Mouse (Mus musculus) granulocyte monocyte progenitor cell, adult 5-6 weeks (primary cell): Measurements from ENCODE around the gene Pitpnm1. TPM values are rescaled to one million over a fixed set of nuclear protein-coding genes. Genes with fewer than 3 reads are reported as not detected.
"Not testable (repeated sequence)": the region's sequence is repeated elsewhere in the genome, so short reads cannot be mapped to it uniquely, and the experiment has no call there.

Experiments
- ATAC-seq: replicated peaks from 2 replicates; pipeline ENCODE4 v1.8.0; 2016; ENCODE audit warnings: mild to moderate bottlenecking, moderate TSS enrichment, inconsistent platforms; ENCODE audit not compliant: poor library complexity, severe bottlenecking
- total RNA-seq, 2 experiments: library from RNA; stranded (forward) in 1 of 2; stranded (reverse) in 1 of 2; fragments of 200-712, 200-1000 nt in 1 of 2; fragments of >200 nt in 1 of 2; fragmentation: Nextera tagmentation in 1 of 2; gene quantifications; 2 replicates each; pipeline ENCODE4 v1.2.3; 2014 to 2017

Pitpnm1 gene
- total RNA-seq, 2 experiments from 2014 or later = 11.3 to 24.3 TPM

DNA sequence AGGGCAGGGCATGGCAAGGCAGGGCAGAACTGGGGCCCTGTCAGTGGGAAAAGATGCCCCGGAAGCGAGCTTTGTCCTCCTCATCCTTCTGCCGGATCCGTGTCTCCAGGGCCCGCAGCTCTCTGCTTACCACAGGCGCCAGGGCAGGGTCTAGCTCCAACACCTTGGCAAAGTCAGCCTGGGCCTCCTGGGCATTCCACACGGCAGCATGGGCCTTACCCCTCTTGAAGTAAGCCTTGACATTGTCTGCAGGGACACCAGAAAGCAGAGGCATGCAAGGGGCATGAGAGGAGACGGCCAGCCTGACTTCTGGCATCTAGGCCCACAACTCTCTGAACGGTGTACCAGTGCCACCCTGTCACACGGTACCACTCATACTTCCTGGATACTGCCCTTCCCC is 14.8 kb downstream of the Pitpnm1 start:
- ATAC-seq = no peak

DNA sequence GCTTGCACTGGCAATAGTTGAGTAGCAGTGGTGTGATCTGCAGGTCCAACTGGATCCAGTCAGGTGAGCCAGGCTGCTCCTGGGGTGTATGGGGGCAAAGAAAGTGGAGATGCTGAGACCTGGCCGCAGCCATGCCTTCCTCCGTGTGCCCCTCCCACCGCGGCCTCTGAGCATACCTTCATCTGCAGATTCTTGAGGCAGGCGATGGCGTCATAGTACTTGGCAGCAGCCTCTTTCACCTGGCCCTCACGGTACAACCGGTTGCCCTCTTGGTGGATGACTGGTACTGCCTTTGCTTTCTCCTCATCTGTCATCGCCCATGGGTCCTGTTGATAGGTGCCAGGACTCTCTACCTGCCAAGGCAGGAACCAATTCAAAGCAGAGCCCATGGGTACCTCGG is 15.3 kb downstream of the Pitpnm1 start:
- no peak for ATAC-seq

DNA sequence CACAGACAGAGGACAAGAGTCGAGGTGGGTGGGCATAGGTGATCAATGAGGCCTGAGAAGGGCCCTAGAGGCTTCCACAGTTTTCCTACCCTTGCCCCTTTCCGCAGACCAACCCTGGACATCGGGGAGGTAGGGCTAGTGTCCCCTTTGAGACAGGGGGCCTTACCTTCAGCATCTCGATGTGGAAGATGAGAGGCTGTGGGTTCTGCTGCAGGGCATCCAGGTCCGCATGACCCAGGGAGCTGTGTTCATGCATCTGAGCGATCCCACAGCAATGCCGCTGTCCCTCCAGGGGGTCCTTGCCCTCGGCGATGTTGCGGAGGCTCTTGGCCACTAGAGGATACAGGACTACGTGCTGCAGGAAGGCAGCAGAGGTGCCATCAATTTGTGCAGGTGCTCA is 16.0 kb downstream of the Pitpnm1 start:
- no peak for ATAC-seq

DNA sequence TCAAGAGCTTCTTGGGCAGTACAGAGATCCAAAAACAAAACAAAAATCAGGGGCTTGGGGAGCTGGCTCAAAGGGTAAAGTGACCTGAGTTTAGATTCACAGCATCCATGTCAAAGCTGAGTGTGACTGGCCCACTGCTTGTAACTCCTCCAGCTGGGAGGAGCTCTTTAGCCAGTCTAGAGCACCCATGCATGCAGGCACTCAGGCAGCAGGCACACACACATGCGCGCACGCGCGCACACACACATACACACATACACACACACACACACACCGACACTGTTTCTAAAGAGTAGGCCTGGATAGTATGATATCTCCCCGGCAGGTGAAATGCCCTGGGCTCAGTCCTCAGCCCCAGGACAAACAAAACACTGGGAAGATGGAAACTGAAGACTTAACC is 17.2 kb downstream of the Pitpnm1 start:
- no peak for ATAC-seq

DNA sequence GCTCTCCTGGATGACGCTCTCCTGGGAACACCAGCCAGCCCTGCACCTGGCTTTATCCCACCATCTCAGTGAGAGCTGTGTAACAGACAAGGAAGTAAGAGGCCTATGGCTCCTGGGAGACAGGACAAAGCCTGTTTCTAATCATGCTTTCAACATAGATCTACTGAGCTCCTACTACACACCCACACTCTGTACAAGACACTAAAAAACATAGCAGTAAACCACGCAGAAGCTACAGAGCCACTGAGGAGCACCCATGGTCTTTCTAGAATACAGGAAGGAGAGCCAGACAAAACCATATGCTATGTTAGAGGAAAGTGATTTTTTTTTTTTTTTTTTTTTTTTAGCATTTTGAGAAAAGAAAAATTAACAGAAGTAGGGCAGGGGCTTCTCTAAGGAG is 18.6 kb downstream of the Pitpnm1 start:
- no peak for ATAC-seq

DNA sequence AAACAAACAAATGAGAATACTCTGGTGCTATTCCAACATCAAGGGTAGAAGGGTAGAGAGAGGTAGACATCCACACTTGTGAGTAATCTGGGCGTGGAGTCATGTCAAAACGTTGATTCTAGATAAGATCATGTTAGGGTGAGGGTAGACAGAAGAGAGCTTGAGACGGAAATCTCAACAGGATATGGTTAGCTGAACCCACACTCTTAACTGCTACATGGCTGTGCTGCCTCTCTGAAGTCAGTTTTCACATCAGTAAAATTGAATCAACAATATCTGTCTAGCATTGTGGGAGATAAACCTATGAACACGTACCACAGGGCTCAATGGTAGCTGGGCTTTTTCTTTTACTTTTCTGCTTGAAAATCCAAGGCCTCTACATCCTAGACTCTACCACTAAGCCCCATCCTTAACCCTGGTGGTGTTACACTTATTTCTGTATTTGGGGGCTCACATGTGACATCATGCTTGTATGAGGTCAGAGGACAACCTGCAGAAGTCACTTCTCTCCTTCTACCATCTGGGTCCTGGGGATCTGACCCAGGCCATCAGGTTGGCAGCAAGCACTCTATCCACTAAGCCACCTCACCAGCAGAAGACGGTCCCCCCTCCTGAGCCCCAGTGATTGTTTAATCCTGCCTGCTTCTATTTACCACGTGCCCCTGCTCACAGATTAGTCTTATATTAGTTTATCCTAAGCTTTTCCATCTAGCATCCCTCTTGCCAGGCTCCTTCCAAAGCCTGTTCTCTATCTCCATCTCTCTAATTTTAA is 20.1 kb downstream of the Pitpnm1 start:
- ATAC-seq = no peak

DNA sequence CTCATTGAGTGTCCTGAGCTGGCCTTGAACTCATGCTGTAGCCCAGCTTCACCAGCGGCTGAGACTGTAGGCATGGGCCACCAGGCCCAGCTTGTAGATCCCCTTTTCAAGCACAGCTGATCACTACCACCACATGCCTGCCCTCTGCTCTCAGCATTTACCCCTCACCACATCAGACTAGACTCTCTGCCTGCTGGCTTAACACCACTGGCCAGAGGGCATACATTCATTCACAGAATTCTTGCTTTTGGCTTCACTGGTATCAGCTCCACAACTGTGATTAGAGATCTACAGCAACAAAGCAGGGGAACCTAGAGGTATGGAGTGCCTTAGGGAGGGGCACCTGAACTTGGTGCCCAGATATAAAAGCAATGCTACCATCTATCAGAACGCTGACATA is 20.7 kb downstream of the Pitpnm1 start:
- ATAC-seq = no peak

DNA sequence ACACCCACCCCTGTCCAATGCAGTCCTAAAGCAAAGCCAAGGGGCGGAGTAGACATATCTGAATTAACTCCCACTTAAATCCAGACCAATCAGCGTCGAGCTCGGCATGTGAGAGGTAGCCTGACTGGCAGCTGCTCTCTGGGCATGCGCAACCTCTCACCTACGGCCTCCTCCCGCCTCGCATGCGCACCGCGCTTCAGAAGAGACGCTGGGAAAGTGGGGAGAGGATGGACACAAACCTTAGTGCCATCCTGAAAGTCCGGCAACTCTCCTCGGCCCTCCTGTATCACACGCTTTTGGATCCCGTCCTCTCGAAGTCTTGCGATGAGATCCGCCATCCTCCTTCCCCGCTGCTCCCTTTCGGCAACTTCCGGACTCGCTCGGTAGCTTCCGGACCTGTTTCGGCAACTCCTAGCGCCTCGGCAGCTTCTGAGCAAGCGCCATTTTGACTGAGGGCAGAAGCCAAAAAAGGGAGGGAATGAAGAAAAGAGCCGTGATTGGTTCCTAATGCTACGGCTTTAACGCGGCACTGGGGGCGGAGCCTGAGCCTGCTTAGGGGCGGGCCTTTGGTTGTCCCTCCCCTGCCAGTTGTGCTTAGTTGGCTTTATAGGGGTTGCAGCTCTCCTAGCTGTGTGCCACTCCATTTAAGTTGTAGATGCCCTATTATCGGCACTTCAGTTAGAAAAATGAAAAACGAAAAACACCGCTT is 21.5 kb downstream of the Pitpnm1 start:
- peak; percentile 68 for ATAC-seq

DNA sequence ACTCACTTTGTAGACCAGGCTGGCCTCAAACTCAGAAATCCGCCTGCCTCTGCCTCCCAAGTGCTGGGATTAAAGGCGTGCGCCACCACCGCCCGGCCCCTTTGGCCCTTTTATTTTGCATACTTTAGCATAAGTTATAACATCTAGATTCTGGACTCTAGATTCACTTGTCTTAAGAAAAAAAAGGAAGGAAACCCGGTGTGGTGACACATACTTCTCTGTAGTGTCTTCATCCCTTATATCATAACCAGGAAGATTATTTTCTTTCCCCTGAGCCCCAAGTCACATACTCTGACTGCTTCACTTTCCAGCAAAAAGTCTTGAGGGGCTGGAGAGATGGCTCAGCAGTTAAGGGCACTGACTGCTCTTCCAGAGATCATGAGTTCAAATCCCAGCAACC is 22.1 kb downstream of the Pitpnm1 start:
- ATAC-seq = peak; percentile 38

DNA sequence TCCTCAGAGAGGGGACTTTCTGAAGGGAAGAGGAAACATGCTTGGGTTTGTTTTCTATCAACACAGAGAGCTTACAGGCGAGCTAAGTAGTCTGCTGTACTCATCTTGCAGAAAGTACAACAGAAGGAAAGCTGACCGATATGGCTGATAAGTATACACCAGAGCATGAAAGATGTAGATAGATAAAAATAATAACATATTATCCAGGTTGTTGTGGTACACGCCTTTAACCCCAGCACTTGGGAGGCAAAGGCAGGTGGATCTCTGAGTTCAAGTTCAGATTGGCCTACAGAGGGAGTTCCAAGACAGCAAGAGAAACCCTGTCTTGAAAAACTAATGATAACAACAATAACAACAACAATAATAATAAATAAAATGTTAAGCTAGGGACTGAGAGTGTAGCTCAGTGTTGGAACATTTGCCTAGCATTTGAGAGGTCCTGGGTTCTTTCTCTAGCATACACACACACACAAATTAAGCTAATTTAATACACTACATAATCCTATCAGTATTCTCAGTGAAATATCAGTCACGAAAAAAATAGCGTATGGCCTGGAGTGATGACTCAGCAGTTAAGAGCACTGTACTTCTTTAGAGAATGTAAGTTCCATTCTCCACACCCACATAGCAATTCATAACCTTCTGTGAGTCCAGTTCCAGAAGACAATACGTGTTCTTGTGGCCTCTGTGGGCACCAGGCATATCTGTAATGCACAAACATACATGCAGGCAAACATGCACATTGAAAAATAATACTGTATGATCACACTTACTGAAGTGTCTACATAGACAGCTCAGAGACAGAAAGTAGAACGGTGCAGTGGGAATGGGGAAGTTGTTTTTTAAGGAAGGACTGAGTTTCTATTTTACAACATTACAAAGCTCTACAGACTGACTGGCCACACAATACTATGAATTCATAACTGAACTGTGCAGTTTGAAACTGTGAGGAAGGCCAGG is 22.9 kb downstream of the Pitpnm1 start:
- ATAC-seq = peak; percentile 14; the same call in 1 of the 2 replicates

DNA sequence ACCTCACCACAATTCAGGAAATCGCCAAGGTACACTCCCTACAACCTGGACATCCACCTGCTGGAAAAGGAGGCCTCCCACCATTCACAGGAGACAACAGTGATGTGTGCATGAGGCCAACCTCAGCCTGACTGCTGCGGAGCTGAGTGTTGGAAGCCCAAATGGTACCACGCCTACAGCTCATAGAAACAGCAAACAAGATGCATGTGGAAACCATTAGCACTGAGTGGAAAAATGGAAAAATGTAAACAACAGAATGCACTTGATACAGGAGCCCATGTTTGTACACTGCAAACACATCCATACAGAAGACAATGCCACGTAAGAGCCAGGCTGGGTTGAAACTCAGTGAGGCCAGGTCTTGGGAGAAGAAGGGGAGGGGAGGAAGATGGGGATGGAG is 24.6 kb downstream of the Pitpnm1 start:
- no peak for ATAC-seq

DNA sequence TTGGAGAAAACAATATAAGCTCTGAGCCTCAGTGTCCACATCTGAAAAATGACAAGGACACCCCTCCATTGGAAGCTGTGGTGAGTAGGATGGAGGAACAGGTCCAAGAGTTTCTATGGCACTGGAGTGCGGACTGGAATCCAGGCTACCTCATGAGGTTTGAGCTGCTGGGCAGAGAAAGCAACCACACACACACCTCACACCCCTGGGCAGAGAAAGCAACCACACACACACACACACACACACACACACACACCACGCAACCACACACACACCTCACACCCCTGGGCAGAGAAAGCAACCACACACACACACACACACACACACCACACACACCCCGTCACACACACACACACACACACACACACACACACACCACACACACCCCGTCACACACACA is 25.5 kb downstream of the Pitpnm1 start:
- ATAC-seq = not testable (repeated sequence)

DNA sequence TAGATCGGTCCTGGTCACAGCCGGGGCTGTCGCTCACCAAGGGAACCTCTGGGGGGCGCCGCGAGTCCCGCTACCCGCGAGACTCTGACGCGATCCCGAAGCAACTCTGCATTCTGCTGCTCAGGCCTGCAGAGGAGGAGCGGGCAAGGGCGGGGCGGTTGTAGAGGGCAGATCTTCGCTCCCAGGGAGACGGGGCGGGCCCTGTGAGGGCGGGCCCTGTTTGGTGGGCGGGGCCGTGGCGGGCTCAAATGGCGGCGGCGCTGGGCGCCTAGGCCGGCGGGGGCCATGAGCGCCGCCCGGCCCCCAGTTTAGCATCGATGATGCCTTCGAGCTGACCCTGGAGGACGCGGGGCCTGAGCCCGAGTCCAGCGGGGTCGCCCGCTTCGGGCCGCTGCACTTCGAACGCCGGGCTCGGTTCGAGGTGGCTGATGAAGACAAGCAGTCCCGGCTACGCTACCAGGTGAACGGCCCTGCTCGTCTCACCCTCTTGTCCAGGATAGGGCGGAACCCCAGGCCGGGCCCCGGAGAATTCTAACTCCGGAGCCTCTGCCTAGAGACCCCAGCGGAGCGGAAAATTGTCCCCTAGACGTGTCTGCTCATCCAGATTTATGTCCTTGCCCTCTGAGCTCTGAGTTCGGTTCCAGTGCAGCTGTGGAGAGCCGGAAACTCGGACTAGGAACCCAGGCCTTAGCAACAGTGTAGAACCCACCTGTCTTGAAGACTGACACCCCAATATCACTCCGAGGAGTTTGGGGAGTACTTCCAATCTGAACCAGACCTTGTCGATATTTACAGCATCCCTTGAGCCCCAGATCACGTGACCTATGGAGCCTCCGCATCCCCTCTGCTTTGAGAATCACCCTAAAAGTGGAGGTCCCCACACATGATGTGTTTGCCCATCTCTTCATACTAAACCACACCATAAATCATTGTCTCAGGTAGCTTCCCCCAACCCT is 26.2 kb downstream of the Pitpnm1 start, which contains the start of gene Aip:
Gene Aip (minus strand): TSS at position 118 of the 956 bp plus-strand sequence.
- ATAC-seq = peak; percentile 75

DNA sequence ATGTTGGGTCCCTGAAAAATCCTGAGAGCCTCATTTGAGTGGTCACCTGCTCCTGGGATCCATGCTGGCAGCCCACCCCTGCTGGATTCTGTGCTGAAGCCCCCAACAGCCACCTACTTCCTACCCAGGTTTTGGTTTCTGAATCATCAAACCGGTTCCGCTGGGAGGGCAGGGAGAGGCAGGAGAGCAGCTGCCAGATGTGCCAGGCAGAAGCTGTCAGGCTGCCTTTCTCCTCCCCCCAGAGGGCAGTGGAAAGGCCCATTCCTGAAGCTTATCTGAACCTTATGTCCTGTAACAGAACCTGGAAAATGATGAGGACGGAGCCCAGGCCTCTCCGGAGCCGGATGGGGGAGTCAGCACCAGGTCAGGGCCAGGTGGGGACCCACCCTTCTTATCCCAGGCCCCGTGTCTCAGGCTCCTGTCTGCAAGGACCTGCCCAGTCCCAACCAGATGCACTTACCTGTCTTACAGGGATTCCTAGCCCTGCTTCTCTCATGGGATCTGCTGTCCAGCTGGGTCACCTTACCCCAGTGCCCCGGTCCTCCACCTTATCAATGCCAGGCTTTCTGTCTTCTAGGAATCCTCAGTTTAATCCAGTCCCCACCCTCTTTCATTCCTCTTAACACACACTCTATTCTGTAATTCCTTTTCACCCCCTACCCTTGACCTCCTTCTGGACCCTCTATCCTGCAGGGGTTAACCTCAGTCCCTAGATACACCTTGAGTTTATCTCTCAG is 27.1 kb downstream of the Pitpnm1 start:
- no peak for ATAC-seq

DNA sequence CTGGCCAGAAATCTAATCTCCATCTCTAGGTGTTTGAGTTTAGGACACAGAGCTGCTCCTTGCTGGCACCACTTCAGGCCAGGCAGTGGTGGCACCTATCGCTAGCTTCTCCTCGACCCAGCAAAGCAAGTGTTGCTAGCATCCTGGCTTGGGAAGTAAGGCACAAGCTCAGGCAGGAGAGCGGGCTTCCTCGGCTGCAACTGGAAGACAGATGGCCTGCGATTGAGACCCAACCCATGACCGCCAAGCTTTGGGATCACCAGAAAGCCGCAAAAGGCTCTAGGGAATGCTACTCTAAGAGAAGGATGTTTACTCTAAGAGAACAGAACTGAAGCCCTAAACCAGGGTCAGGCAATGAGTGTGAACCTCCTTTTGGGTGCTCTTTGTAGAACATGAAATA is 29.7 kb downstream of the Pitpnm1 start:
- no peak for ATAC-seq

DNA sequence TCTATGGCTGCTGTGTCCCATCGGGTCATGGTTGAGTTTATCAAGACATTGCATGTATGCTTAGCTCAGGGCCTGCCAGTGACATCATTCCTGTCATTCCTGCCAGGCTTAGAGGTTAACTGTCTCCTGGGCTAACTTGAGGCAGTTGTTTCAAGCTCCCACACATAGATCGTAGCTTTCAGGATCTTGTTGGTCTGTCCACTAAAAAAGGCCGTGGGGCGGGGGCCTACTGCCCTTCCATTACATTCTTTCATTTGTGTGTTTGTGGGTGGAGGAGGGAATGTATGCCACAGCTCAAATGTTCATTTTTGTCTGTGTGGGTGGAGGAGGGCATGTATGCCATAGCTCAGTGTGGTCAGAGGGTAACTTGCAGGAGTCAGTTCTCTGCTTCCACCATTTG is 30.3 kb downstream of the Pitpnm1 start:
- ATAC-seq = no peak

DNA sequence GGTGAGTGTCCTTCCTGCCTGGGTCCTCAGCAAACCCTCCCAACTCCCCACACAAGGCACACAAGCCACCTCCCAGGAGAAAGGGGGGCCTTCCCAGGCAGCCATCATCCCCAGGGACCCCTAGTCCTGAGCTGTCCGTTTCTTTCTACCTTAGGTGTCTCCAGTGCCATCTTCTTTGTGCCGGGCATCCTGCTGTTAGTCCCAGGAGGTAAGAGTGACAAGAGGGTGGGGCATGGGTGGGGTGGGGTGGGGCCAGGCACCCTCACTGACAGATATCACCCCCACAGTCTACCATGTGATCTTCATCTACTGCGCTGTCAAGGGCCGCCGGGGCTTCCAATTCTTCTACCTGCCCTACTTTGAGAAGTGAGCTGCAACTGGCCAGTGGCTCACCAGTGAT is 31.3 kb downstream of the Pitpnm1 start:
- no peak for ATAC-seq

DNA sequence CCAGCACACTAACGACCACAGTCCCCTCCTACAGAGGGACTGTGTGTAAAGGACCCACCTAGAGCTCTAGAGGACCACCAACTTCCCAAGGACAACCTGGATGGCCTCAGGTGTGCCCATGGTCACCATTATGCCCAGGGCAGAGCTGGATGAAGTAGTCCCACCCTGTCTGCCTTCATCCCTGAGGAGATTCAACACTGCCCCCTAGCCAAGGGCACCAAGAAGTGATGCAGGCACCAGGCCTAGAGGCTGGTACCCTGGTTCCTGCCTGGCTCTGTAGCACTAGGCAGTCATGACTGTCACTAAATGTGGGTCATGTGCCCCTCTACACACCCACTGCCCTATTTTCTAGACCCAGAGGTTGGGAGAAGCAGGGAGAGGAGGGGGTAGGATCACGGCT is 32.0 kb downstream of the Pitpnm1 start:
- ATAC-seq = no peak

DNA sequence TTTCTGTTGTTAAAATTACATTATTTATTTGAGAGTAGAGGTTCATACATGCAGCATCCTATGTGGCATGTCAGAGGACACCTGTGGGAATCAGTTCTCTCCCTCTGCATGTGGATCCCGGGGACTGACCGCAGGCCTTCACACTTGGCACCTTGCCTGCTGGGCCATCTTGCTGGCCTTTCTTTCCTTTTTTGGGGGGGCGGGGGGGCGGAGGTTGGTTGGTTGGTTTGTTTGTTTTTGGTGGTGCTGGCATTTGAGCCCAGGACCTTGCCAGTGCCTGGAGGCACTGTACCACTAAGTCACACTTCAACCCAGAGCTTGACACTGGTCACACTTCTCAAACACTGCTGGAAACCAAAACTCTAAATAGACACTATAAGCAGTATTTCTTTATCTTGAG is 34.6 kb downstream of the Pitpnm1 start:
- ATAC-seq = no peak
